Mouse (Mus musculus) MEL (cell line): ENCODE results near the gene Slc16a9. TPM values are rescaled to one million over a fixed set of nuclear protein-coding genes. Genes with fewer than 3 reads are reported as not detected.

Source experiments
- DNase-seq: peaks from one replicate; pipeline ENCODE4 v3.0.0; 2011; ENCODE audit warnings: low read depth, low spot score
- H3K27ac ChIP-seq: 2 replicates; pipeline ENCODE4 v1.5.1; 2012; ENCODE audit warnings: low read depth, mild to moderate bottlenecking, control low read depth, low read length, moderate library complexity; ENCODE audit not compliant: control insufficient read depth
- H3K27me3 ChIP-seq, 2 experiments: fragments of 150-350 bp in 1 of 2; sonication (generic) in 1 of 2; 2 replicates each; pipeline ENCODE4 v1.6.1; 2012; ENCODE audit warnings: low read length in 2 of 2, mild to moderate bottlenecking in 2 of 2, improper control_type of control experiment in 1 of 2, moderate library complexity in 1 of 2; ENCODE audit not compliant: insufficient read depth in 2 of 2, control insufficient read depth in 1 of 2
- H3K36me3 ChIP-seq, 2 experiments: 2 replicates each; pipeline ENCODE4 v1.6.1; 2012 to 2014; ENCODE audit warnings: low read length in 2 of 2, improper control_type of control experiment in 1 of 2, inconsistent platforms in 1 of 2, mild to moderate bottlenecking in 1 of 2; ENCODE audit not compliant: insufficient read depth in 2 of 2, control insufficient read depth in 1 of 2
- H3K4me1 ChIP-seq, 2 experiments: fragments of 150-350 bp in 1 of 2; sonication (generic) in 1 of 2; 2 replicates each; pipeline ENCODE4 v1.6.1; 2012; ENCODE audit warnings: low read length in 2 of 2, improper control_type of control experiment in 1 of 2, mild to moderate bottlenecking in 1 of 2; ENCODE audit not compliant: insufficient read depth in 2 of 2, control insufficient read depth in 1 of 2
- H3K4me3 ChIP-seq, 2 experiments: fragments of 150-350 bp in 1 of 2; sonication (generic) in 1 of 2; 2 replicates each; pipeline ENCODE4 v1.5.1; 2012; ENCODE audit warnings: low read depth in 2 of 2, low read length in 2 of 2, mild to moderate bottlenecking in 2 of 2, moderate library complexity in 2 of 2, control low read depth in 1 of 2, improper control_type of control experiment in 1 of 2; ENCODE audit not compliant: control insufficient read depth in 1 of 2, insufficient read depth in 1 of 2
- H3K79me2 ChIP-seq: 2 replicates; pipeline ENCODE4 v1.6.1; 2012; ENCODE audit warnings: mild to moderate bottlenecking, low read length, moderate library complexity; ENCODE audit not compliant: control insufficient read depth, poor library complexity, insufficient read depth
- H3K9ac ChIP-seq: 2 replicates; pipeline ENCODE4 v1.6.1; 2012; ENCODE audit warnings: low read depth, mild to moderate bottlenecking, control low read depth, low read length, moderate library complexity; ENCODE audit not compliant: control insufficient read depth, poor library complexity, severe bottlenecking
- H3K9me3 ChIP-seq: fragments of 150-350 bp; sonication (generic); replicated peaks from 2 replicates; pipeline ENCODE4 v1.6.1; 2012; ENCODE audit warnings: mild to moderate bottlenecking, low read length, improper control_type of control experiment, moderate library complexity; ENCODE audit not compliant: insufficient read depth
- CHD1 ChIP-seq: IDR thresholded peaks from 2 replicates; pipeline ENCODE4 v1.6.1; 2012; ENCODE audit warnings: low read depth, mild to moderate bottlenecking, inconsistent platforms, low read length, improper control_type of control experiment
- CHD2 ChIP-seq: IDR thresholded peaks from 2 replicates; pipeline ENCODE4 v1.6.1; 2011; ENCODE audit warnings: low read length, improper control_type of control experiment
- E2F4 ChIP-seq: IDR thresholded peaks from 2 replicates; pipeline ENCODE4 v1.6.1; 2011; ENCODE audit warnings: low read depth, low read length, improper control_type of control experiment, borderline replicate concordance
- EP300 ChIP-seq, 2 experiments: IDR thresholded peaks; 2 replicates each; pipeline ENCODE4 v1.6.1; 2011; ENCODE audit warnings: improper control_type of control experiment in 2 of 2, low read length in 2 of 2, low read depth in 1 of 2, mild to moderate bottlenecking in 1 of 2
- ETS1 ChIP-seq: IDR thresholded peaks from 2 replicates; pipeline ENCODE4 v1.6.1; 2012; ENCODE audit warnings: low read depth, mild to moderate bottlenecking, inconsistent platforms, low read length, improper control_type of control experiment, moderate library complexity
- GABPA ChIP-seq: IDR thresholded peaks from 2 replicates; pipeline ENCODE4 v1.6.1; 2012; ENCODE audit warnings: low read depth, mild to moderate bottlenecking, inconsistent platforms, low read length, improper control_type of control experiment, moderate library complexity
- HCFC1 ChIP-seq: IDR thresholded peaks from 2 replicates; pipeline ENCODE4 v1.6.1; 2012; ENCODE audit warnings: low read depth, mild to moderate bottlenecking, inconsistent platforms, low read length, improper control_type of control experiment, moderate library complexity
- JUND ChIP-seq: IDR thresholded peaks from 2 replicates; pipeline ENCODE4 v1.6.1; 2011; ENCODE audit warnings: low read depth, mild to moderate bottlenecking, improper control_type of control experiment, low read length
- KAT2A ChIP-seq: conservative IDR thresholded peaks from 2 replicates; pipeline ENCODE4 v1.6.1; 2012; ENCODE audit warnings: low read depth, low read length, improper control_type of control experiment, inconsistent platforms
- MAFK ChIP-seq: IDR thresholded peaks from 2 replicates; pipeline ENCODE4 v1.6.1; 2011; ENCODE audit warnings: low read depth, mild to moderate bottlenecking, low read length, improper control_type of control experiment, borderline replicate concordance
- MEF2A ChIP-seq: IDR thresholded peaks from 2 replicates; pipeline ENCODE4 v1.6.1; 2014; ENCODE audit warnings: low read depth, mild to moderate bottlenecking, inconsistent platforms, low read length, improper control_type of control experiment; ENCODE audit not compliant: poor library complexity, insufficient replicate concordance, severe bottlenecking; ENCODE audit errors: extremely low read depth
- MXI1 ChIP-seq: IDR thresholded peaks from 2 replicates; pipeline ENCODE4 v1.6.1; 2011; ENCODE audit warnings: mild to moderate bottlenecking, low read depth, low read length, improper control_type of control experiment
- NRF1 ChIP-seq: IDR thresholded peaks from 2 replicates; pipeline ENCODE4 v1.6.1; 2014; ENCODE audit warnings: low read depth, mild to moderate bottlenecking, inconsistent platforms, low read length, improper control_type of control experiment, moderate library complexity; ENCODE audit not compliant: poor library complexity, insufficient read depth, severe bottlenecking
- POLR2AphosphoS5 ChIP-seq: IDR thresholded peaks from 2 replicates; pipeline ENCODE4 v1.6.1; 2012; ENCODE audit warnings: low read depth, borderline replicate concordance, mild to moderate bottlenecking, inconsistent platforms, low read length, moderate library complexity, mixed read lengths
- RAD21 ChIP-seq: IDR thresholded peaks from 2 replicates; pipeline ENCODE4 v1.6.1; 2011; ENCODE audit warnings: mild to moderate bottlenecking, low read depth, low read length, improper control_type of control experiment
- SMC3 ChIP-seq: IDR thresholded peaks from 2 replicates; pipeline ENCODE4 v1.6.1; 2011; ENCODE audit warnings: low read depth, low read length, improper control_type of control experiment
- TCF12 ChIP-seq: IDR thresholded peaks from 2 replicates; pipeline ENCODE4 v1.6.1; 2014; ENCODE audit warnings: low read depth, mild to moderate bottlenecking, inconsistent platforms, low read length, improper control_type of control experiment, moderate library complexity
- UBTF ChIP-seq: IDR thresholded peaks from 2 replicates; pipeline ENCODE4 v1.6.1; 2012; ENCODE audit warnings: low read depth, mild to moderate bottlenecking, inconsistent platforms, low read length, improper control_type of control experiment, moderate library complexity, borderline replicate concordance; ENCODE audit not compliant: insufficient read depth
- USF2 ChIP-seq, 2 experiments: IDR thresholded peaks; 2 replicates each; pipeline ENCODE4 v1.6.1; 2011 to 2012; ENCODE audit warnings: improper control_type of control experiment in 2 of 2, low read length in 2 of 2, borderline replicate concordance in 1 of 2, inconsistent platforms in 1 of 2, low read depth in 1 of 2, mild to moderate bottlenecking in 1 of 2; ENCODE audit not compliant: insufficient read depth in 1 of 2
- ZC3H11A ChIP-seq: IDR thresholded peaks from 2 replicates; pipeline ENCODE4 v1.6.1; 2012; ENCODE audit warnings: low read depth, mild to moderate bottlenecking, inconsistent platforms, low read length, improper control_type of control experiment
- ZMIZ1 ChIP-seq: IDR thresholded peaks from 2 replicates; pipeline ENCODE4 v1.6.1; 2012; ENCODE audit warnings: low read depth, mild to moderate bottlenecking, inconsistent platforms, low read length, improper control_type of control experiment, moderate library complexity
- polyA plus RNA-seq, 2 experiments: library from polyadenylated mRNA; stranded (reverse) in 1 of 2; unstranded in 1 of 2; fragments of >175 nt in 1 of 2; fragments of >200 nt in 1 of 2; gene quantifications; 2 replicates each; pipeline versions ENCODE4 v1.2.1 to v1.2.4; 2012; ENCODE audit warnings: low replicate concordance in 2 of 2, low read depth in 1 of 2; ENCODE audit not compliant: insufficient read length in 2 of 2, insufficient read depth in 1 of 2, missing spikeins in 1 of 2
- total RNA-seq: library from RNA; depleted of rRNA; stranded (reverse); fragments of 300-350 nt; gene quantifications from 2 replicates; pipeline ENCODE4 v1.2.3, GENCODE M21; 2012

Gene Slc16a9
- total and polyA plus RNA-seq, 3 experiments: not detected

DNA sequence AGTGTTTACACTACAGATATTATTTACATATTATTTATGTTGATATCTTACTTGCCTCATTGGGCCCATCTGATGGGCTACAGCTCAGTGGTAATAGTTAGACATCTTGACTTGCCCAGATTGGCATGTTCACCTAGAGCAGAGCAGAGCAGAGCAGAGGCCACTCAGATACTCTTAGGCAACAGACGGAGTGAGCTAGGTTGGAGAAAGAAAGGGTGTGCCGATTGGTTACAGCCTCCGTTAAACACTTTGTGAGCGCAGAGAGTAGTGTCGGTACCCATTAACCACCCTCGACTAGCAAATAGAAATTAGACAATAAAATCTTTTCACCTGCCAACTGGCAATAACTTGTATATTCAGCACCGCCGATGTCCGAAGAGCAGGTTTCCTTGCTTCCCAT is 1.2 kb downstream of the Slc16a9 start:
- H3K9ac ChIP-seq: no peak overlapping the region
- no peaks in the 10 kb centered on the region for H3K4me1 ChIP-seq
- H3K79me2 ChIP-seq: no peaks in the 10 kb centered on the region
- H3K4me3 ChIP-seq: no peak overlapping the region
- H3K27me3 ChIP-seq: no peaks in the 10 kb centered on the region; a peak in 1 of 4 replicates
- no peak overlapping the region for H3K27ac ChIP-seq
- no peak for DNase-seq
- no peaks in the 10 kb centered on the region for H3K9me3 ChIP-seq
- H3K36me3 ChIP-seq: no peaks in the 10 kb centered on the region
- TF ChIP-seq UBTF (no peak), SMC3 (no peak), MEF2A (no peak), ETS1 (no peak), USF2 (IDR thresholded peaks at IDR 0.05; ENCODE audit: borderline replicate concordance in 1 of 2, insufficient read depth in 1 of 2, low read depth in 1 of 2, low read length in 2 of 2) (no peak), POLR2AphosphoS5 (no peak), NRF1 (no peak), KAT2A (no peak), RAD21 (no peak)

DNA sequence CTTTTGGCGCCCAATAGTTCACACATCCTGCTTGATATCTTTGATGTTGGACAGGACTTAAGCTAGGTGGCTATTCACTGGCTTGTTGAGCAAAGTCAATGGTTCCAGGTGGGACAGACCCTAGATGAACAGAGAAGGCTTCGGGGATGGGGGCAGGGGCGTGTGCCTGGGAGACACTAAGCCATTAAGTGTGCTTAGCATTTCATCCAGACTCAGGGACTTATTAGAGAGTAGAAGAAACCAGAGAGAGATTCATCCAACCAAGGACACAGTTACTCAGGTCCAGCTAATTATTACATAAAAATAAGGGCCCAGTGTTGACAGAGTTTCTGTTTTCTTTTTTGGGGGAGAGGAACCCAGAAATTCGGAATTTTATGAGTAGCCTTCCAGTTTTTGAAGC is 5.5 kb downstream of the Slc16a9 start:
- Histone ChIP-seq H3K9me3 (no peaks in the 10 kb centered on the region), H3K4me1 (no peaks in the 10 kb centered on the region), H3K27me3 (no peaks in the 10 kb centered on the region; a peak in 1 of 4 replicates), H3K9ac (no peak overlapping the region), H3K4me3 (no peak overlapping the region), H3K79me2 (no peaks in the 10 kb centered on the region), H3K27ac (no peak overlapping the region), H3K36me3 (no peaks in the 10 kb centered on the region)
- TF ChIP-seq CHD1 (no peak), E2F4 (no peak), MXI1 (no peak), ZC3H11A (no peak), ZMIZ1 (no peak), EP300 (IDR thresholded peaks at IDR 0.05; ENCODE audit: low read depth in 1 of 2, low read length in 2 of 2) (no peak), MAFK (no peak), RAD21 (no peak), HCFC1 (no peak), GABPA (no peak), TCF12 (no peak), JUND (no peak), CHD2 (no peak)
- no peak for DNase-seq
